Comparison of ENCODE assay signal across 9 mouse cellular contexts in genomic region chr6:52443112-52443984, GRCm38 (mm10).
DNase-seq lines count a peak whose midpoint lies in the region; ATAC-seq and TF ChIP-seq lines count a peak whose summit lies in the region.
"Had no signal": no experiment of that assay in that cellular context is flagged by ENCODE, and none has a peak within 500 bp of the region (broad histone marks: within the 10 kb centered on the region; RNA-seq: fewer than 3 reads in every experiment).

No protein-coding gene starts in this region.

- no peak overlapping the region for H3K9ac ChIP-seq in forebrain, embryonic 14.5 days (ENCODE audit: low read length)
- no peak overlapping the region for H3K9ac ChIP-seq in liver, postnatal 0 days (replicated peaks)

- no peaks in the 10 kb centered on the region for H3K36me3 ChIP-seq in forebrain, embryonic 14.5 days (ENCODE audit: control insufficient read depth, insufficient read depth, low read length)
- H3K36me3 ChIP-seq in liver, postnatal 0 days (replicated peaks; ENCODE audit: insufficient read depth, low read length): no peaks in the 10 kb centered on the region

- DNase-seq in layer of hippocampus, postnatal 14 days (ENCODE audit: low spot score in 2 of 2): peak; percentile 3 to 11
- DNase-seq in layer of hippocampus, postnatal 25 days (ENCODE audit: extremely low spot score in 1 of 2, low spot score in 1 of 2): no peak
- peak; percentile 39 for DNase-seq in forebrain, embryonic 14.5 days (ENCODE audit: low spot score)
- peak; percentile 27 to 78 for DNase-seq in left cerebral cortex, postnatal 25 days (ENCODE audit: low spot score in 2 of 2)
- peak; percentile 39 for DNase-seq in right cerebral cortex, postnatal 25 days
- DNase-seq in testis, postnatal 14 days (ENCODE audit: low spot score): no peak
- no peak for DNase-seq in T-cell, adult 2 months (ENCODE audit: low spot score)
- DNase-seq in liver, postnatal 0 days: no peak

- H3K27ac ChIP-seq in forebrain, embryonic 14.5 days (ENCODE audit: low read depth, low read length): no peak overlapping the region
- H3K27ac ChIP-seq in liver, postnatal 0 days (ENCODE audit: low read depth): no peak overlapping the region

- intact Hi-C loops in left cerebral cortex, postnatal 25 days (cut with DNase I): no loop called here

- WGBS in forebrain, embryonic 14.5 days: 32% methylated on average over 24 of the region's 24 CpGs
- WGBS in liver, postnatal 0 days (ENCODE audit: insufficient replicate concordance): 55% methylated on average over 24 of the region's 24 CpGs

- H3K4me3 ChIP-seq in forebrain, embryonic 14.5 days (ENCODE audit: low read depth, low read length): no peak overlapping the region
- no peak overlapping the region for H3K4me3 ChIP-seq in liver, postnatal 0 days (ENCODE audit: low read depth, low read length)
- H3K4me3 ChIP-seq: megakaryocyte, embryonic 14.5 days had no signal

- peak overlapping the region; percentile 27 for H3K4me2 ChIP-seq in forebrain, embryonic 14.5 days (ENCODE audit: low read length)
- no peak overlapping the region for H3K4me2 ChIP-seq in liver, postnatal 0 days (ENCODE audit: low read depth, low read length)

- no peak for TF ChIP-seq CTCF in liver, postnatal 0 days (IDR thresholded peaks at IDR 0.05; ENCODE audit: low read depth)

- H3K4me1 ChIP-seq in forebrain, embryonic 14.5 days (ENCODE audit: control insufficient read depth, insufficient read depth, low read length): peaks cover 9% of the 10 kb centered on the region
- no peaks in the 10 kb centered on the region for H3K4me1 ChIP-seq in liver, postnatal 0 days (ENCODE audit: insufficient read depth)
- H3K4me1 ChIP-seq: megakaryocyte, embryonic 14.5 days had no signal

- ATAC-seq in forebrain, embryonic 14.5 days: no peak
- ATAC-seq in liver, postnatal 0 days: no peak

- TF ChIP-seq EP300 in liver, postnatal 0 days (IDR thresholded peaks at IDR 0.05; ENCODE audit: low read depth): no peak

- H3K27me3 ChIP-seq in forebrain, embryonic 14.5 days (replicated peaks; ENCODE audit: control insufficient read depth, insufficient read depth, low read length): no peaks in the 10 kb centered on the region
- H3K27me3 ChIP-seq in liver, postnatal 0 days (ENCODE audit: insufficient read depth, low read length): no peaks in the 10 kb centered on the region

- no peaks in the 10 kb centered on the region for H3K9me3 ChIP-seq in forebrain, embryonic 14.5 days (replicated peaks; ENCODE audit: control insufficient read depth, low read length)
- H3K9me3 ChIP-seq in liver, postnatal 0 days (ENCODE audit: low read length): no peaks in the 10 kb centered on the region

Comparison
In these comparisons a context has a peak if more than half of its experiments do, and no peak if none do; other contexts are left out.
1. DNase-seq: peak in layer of hippocampus, postnatal 14 days (2 of 2), forebrain, embryonic 14.5 days (single experiment), left cerebral cortex, postnatal 25 days (2 of 2) and right cerebral cortex, postnatal 25 days (single experiment); none in layer of hippocampus, postnatal 25 days (0 of 2), testis, postnatal 14 days (single experiment), T-cell, adult 2 months (single experiment) and liver, postnatal 0 days (single experiment).